Mouse (Mus musculus): ENCODE results near the gene Adar.

The Adar gene

GRCm38 (mm10) chr3:89714359-89715206 is at the start of gene Adar:
Adar (plus strand) TSS chr3:89715022.
- peak; percentile 66 for DNase-seq

DNA sequence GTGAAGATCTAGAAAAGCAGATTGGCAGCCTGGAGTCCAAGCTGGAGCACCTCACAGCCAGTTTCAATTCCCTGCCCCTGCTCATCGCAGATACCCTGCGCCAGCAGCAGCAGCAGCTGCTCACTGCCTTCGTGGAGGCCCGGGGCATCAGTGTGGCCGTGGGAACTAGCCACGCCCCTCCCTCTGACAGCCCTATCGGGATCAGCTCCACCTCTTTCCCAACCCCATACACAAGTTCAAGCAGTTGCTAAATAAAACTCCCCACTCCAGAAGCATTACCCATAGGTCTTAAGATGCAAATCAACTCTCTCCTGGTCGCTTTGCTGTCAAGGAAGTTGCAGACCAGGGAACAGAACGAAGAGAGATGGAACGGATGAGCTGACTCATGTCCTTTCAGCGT is 47.7 kb upstream of the Adar start:
- DNase-seq: no peak

- DNase-seq: no peak
These were observed 43.5 kb upstream of the Adar start for GRCm38 (mm10) chr3:89671334-89671733.

- DNase-seq: peak; percentile 24 to 36
These were observed 42.1 kb upstream of the Adar start for GRCm38 (mm10) chr3:89672573-89673317.

- DNase-seq: no peak
These were observed 37.2 kb upstream of the Adar start for GRCm38 (mm10) chr3:89677617-89678016.

DNA sequence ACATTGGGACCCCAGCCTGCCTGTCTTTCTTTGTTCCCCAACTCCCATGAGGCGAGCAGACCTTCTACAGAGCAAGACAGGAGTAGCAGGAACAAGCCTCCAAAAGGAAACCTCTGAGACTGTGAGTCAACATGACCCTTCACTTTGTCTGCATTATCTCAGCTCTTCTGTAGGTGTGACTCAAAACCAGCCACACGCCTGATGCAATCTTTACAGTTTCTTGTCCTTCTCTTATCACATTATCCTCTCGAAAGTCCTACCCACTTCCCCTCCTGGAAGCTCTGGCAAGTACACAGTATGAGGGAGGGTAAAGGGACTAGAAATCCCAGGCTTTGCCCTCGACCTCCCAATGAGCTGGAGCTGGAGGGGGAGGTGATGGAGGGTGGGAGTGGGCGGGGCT is 28.8 kb upstream of the Adar start:
- DNase-seq: no peak

DNA sequence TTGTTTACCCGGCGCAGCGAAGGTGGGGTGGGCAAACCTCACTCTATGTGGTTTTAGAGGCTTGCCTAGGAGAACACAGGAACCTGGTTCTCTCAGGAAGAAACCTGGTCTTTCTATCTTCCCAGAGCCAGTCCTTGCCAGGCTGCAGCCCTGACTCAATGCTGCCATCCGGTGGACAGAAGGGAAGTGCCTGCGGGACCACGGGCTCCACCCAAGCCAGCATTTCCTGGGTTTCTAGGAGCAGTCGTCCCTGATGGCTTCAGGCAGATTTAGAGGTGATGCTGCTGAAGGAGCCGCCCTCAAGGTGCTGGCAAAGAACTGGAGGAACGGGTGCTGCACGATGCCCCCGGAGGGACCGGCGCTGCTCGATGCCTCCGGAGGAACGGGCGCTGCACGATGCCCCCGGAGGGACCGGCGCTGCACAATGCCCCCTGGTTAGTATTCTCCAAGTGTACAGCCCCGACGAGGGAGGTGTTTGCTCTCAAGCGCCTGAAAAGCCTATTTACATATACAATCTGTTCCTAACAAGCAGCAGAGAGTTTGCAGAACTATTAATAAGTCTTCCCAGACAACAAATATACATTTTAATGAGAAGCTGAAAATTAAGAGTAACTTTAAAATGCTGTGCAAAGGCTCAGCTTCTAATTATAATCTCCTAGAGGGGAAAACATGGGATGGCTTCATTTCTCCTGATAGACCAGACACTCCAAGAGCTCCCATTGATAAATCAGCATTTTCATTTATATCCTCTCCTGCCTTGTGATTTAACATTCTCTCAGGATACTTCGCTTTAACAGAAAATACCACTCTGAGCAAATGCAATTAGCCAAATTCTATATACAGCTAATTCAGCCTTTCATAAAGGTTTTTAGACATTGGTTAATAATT is 25.9 kb upstream of the Adar start:
- DNase-seq: peak; percentile 75 to 81

GRCm38 (mm10) chr3:89691776-89692175 is 23.0 kb upstream of the Adar start:
- no peak for DNase-seq

GRCm38 (mm10) chr3:89696152-89696821 is 18.5 kb upstream of the Adar start:
- DNase-seq: no peak

DNA sequence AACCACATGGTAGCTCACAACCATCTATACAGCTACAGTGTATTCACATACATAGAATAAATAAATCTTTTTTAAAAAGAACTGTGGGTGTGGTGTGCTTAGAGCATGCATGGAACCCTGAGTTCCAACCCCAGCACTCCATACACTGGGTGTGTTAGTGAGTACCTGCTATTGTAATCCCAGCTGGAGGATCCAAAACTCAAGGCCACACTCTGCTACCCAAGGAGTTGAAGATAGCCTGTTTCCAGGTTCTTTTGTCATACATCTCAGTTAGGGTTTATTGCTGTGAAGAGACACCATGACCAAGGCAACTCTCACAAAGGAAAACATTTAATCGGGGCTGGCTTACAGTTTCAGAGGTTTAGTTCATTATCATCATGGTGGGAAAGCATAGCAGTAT is 15.9 kb upstream of the Adar start:
- no peak for DNase-seq

DNA sequence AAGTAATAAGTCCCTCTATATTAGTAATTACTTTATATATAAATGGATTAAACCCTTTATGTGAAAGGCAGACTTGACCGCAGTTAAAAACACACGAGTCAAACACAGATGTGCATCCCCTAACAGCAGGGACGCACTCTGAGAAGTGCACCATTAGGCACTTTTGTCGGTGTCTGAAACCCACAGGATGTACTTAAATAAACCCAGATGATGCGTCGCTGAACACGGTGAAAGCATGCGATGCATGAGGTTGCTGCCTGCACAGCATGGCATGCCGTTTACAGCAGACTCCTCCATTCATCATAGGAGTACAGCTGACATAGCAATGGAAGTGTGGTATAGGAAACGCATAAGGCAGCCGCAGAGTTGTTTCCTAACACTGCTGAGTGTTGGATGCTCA is 14.4 kb upstream of the Adar start:
- DNase-seq: no peak

GRCm38 (mm10) chr3:89703596-89703995 is 11.2 kb upstream of the Adar start:
- no peak for DNase-seq

GRCm38 (mm10) chr3:89704064-89704463 is 10.8 kb upstream of the Adar start:
- no peak for DNase-seq

DNA sequence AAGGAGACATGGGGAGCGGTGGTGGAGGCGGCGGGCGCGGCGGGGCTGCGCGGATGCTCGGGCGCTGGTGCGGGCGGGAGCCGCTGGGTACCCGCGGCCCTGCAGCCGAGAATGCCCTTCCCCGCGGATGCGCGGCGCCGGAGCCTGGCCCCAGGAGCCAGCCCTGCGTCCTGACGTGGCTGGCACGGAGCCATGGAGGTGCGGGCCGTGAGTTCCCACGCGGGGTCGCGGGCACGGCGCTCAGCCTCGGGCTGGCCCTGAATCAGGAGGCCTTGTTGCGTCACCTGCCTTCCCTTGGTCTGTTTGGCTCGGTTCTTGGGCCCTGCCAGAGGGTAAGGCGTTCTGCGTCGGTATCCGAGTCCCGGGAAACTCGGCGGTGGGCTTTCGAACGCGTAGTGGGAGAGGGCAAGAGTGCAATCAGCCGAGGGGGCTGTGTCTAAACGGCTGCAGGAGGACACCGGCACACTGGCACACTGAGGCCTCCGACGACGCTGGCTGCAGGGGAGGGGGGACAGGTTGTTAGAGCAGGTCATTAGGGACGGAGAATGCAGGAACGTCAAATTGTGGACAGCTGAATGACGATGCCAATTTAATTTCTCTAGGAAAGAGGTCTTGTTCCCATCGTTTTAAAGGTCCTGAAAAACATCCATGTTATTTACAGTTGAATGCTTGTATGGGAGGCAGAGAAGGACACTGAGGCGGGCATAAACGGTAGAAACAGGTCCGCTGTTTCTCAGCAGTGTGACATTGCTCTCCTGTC is 565 bp downstream of the Adar start:
- peak in 1 of 2 experiments; percentile 41 for DNase-seq

DNA sequence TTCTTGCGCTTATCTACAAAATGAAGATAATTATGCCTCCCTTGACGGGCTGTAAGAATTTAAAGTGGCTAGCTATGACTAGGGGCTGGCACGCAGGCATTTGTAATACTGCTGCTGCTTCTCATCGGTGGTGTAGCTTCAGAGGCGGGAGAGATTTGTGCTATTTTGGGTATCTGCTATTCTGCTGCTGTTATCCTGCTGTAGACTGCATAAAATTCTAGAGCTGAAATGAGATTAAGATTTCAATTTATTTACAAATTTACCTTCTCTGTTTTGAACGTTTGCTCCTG is 1.1 kb downstream of the Adar start:
- no peak for DNase-seq

DNA sequence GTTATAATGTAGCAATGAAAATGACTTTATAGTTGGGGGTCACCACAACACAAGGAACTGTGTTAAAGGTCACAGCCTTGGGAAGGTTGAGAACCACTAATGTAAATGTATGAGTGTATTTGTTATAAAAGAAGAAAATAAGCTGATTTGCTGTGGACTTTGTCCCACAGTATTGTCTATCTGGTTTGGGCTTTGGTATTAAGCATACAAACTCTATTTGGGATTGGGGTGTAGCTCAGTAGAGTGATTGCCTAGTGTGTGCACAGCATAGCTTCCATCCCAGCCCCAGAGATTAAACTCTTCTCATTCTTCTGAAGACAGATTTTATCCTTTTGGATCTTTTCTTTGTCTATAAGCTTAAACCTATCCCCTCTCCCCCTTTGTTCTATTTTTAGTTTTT is 7.2 kb downstream of the Adar start:
- DNase-seq: no peak

- DNase-seq: no peak
These were observed 8.7 kb downstream of the Adar start for GRCm38 (mm10) chr3:89723400-89724084.

DNA sequence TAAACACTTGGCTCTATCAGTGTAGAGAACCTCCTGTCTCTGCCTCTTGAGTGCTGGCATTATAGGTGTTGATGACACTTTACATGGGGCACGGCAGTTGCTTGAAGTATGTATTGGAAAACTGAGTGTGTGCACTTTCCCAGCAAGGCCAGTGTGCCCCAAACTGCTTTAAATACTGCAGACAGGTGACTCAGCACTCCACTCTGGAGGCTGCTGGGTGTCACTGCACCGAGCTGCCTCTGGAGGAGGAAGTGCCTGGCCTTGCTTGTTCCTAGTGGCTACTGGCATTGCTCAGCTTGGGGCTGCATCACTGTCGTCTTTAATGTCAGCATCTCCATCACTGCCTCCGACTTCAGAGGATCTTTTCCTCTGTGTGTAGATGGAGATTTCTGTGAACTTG is 12.2 kb downstream of the Adar start:
- DNase-seq: peak; percentile 61 to 64

DNA sequence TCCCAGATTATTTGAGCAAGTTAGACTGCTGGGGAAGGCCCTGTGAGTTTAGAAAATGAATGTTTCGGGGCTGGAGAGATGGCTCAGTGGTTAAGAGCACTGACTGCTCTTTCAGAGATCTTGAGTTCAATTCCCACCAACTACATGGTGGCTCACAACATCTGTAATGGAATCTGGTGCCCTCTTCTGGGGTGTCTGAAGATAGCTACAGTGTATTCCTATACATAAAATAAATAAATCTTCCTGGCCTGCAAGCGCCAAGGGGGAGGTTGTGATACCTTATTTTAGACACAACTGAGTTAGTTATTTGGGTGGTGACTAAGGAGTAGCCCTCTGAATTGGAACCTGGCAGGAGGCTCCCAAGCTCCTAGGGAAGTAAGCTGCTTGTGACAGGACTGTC is 14.0 kb downstream of the Adar start:
- no peak for DNase-seq

DNA sequence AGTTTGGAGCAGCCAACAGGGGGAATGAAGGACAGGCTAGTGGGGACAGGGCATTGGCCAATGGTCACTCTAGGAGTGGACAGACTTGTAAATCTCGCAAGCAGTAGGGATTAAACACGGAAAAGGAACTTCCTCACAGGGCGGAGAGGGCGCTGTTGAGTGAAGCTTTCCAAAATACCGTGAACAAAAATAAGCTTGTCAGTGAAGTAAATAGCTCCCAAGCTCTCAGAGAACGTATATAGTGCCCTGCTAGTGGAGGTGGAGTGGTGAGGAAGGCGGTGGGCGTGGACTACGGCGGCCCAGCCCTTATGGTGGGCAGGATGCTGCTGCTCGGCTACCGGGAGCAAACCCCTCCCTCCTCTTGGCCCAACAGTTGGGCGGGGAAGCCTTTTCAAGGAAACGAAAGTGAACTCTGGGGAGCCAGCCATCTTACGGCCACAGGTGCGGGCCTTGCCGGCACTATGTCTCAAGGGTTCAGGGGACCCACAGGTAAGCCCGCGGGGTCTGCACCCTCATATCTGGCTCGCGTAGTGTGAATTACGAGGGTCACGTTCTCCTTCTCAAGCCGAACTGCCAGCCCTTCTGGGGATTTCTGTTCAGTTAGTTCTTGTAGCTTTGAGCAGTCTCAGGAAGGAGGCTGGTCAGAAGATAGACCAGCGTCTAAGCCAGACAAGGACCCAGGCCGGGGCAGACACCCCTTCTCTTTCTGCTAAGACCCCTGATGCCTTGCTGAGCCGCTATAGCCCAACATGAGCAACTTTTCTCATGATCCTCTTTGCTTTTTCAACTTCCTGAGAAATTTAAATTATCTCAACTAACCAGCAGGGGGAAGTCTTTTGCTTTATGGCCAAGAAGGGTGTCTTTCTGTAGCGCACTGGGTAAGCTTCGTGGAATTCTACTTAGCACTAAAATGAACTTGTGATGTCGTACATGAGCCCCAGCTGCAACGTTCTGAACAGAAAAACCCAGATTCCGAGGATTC is 15.8 kb downstream of the Adar start:
- DNase-seq: peak; percentile 89 to 95

All from thymus, postnatal 36 days (tissue).